Mouse (Mus musculus): ENCODE measurements around the gene Atg5. TPM values are rescaled to one million over a fixed set of nuclear protein-coding genes. Genes with fewer than 3 reads are reported as not detected.

Gene Atg5
- polyA plus RNA-seq, 1 experiment from 2014 or later, result 51.6 TPM

DNA sequence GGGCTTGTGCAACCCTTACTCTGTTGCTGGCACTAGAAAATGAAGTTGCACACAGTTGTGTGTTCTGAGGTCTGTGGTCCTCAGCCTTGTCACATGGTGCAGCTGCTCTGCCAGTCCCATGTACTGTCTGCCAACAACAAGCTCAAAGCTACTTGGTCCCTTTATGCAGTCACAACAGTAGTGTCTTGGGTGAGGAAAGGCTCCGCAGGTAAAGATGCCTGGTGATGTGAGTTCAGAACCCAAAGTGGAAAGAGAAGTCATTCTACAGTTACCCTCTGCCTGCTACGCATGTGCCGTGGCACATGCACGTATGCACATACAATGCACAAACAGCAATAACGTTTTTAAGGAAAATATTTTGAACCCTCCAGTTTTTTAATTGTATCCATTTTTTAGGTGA is 88.5 kb downstream of the Atg5 start:
- no peaks in the 10 kb centered on the region for H3K36me3 ChIP-seq
- 87% methylated on average over 5 of the region's 5 CpGs for WGBS

DNA sequence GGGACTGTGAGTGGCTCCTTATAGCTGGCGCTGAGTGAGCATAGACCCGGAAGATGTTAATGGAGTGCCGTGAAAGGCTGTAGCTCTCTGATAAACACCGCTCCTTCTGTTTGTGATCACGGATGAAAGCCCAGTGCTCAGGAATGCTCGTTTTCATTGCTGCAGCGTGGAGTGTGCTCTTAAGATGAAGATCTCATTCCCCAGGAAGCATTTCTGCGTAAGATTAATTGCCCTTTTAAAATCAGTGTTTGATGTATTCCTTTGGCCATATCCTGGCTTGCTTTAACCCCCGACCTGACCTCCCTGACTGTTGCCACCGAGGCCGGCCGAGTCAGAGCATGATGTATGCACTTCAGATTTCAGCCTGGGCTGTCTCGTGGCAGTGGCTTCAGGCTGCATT is 89.2 kb downstream of the Atg5 start:
- Histone ChIP-seq H3K4me1 (peaks cover 5% of the 10 kb centered on the region; the same call in 1 of the 2 replicates), H3K36me3 (no peaks in the 10 kb centered on the region), H3K9me3 (no peaks in the 10 kb centered on the region), H3K27ac (no peak overlapping the region), H3K9ac (no peak overlapping the region), H3K27me3 (no peaks in the 10 kb centered on the region), H3K4me2 (no peak overlapping the region), H3K4me3 (no peak overlapping the region)
- no peak for ATAC-seq (ENCODE audit: borderline replicate concordance, extremely low read depth, low FRiP score, low TSS enrichment)
- 7% methylated on average over 13 of the region's 13 CpGs for WGBS

More for the DNA sequence above, 88.5 kb downstream of the Atg5 start:
- no peak overlapping the region for H3K9ac ChIP-seq
- no peak overlapping the region for H3K4me2 ChIP-seq
- no peak overlapping the region for H3K27ac ChIP-seq
- H3K4me1 ChIP-seq, result peaks cover 5% of the 10 kb centered on the region; the same call in 1 of the 2 replicates
- ATAC-seq (ENCODE audit: borderline replicate concordance, extremely low read depth, low FRiP score, low TSS enrichment), result no peak
- H3K27me3 ChIP-seq, result no peaks in the 10 kb centered on the region
- no peaks in the 10 kb centered on the region for H3K9me3 ChIP-seq
- H3K4me3 ChIP-seq, result no peak overlapping the region

DNA sequence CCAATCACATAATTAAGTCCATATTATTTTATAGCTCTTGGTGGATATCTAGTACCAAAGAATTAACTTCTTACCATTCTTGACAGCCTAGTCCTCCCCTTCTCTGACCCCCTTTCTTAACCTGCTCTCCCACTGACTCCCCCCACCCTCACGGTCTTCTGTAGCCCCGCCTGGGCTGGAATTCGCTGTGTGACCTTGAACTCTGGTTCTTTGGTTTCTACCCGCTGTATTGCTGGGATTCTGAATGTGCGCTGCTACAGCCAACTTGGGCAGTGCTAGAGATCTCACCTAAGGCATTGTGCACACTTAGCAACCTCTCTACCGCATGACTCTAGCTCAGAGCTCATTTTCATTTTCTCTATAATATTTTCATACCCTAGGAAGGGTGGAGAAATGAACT is 90.7 kb downstream of the Atg5 start:
- H3K27me3 ChIP-seq, result no peaks in the 10 kb centered on the region
- H3K27ac ChIP-seq, result no peak overlapping the region
- no peak for ATAC-seq (ENCODE audit: borderline replicate concordance, extremely low read depth, low FRiP score, low TSS enrichment)
- H3K36me3 ChIP-seq, result no peaks in the 10 kb centered on the region
- no peaks in the 10 kb centered on the region for H3K9me3 ChIP-seq
- no peak overlapping the region for H3K9ac ChIP-seq
- peaks cover 5% of the 10 kb centered on the region; the same call in 1 of the 2 replicates for H3K4me1 ChIP-seq
- 79% methylated on average over 6 of the region's 6 CpGs for WGBS
- H3K4me2 ChIP-seq, result no peak overlapping the region
- no peak overlapping the region for H3K4me3 ChIP-seq

DNA sequence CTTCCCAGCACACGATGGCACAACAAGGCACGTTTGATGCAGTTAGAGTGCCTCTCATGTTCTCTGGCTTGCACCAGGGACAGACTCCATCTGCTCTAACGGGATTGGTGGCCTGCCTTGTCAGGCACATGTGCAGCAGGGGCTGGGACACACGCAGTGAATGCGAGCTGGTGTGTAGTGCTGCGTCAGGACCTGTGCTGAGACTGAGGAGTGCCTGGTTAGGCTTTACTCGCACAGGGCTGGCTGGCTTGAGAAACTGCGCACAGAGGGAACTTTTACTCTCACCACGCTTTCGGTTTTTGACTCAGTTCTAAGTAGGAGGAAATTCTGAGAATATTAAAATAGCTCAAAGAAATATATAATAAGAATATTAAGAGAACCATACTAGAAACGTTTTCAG is 92.5 kb downstream of the Atg5 start:
- H3K9ac ChIP-seq, result no peak overlapping the region
- H3K27ac ChIP-seq, result no peak overlapping the region
- WGBS, result 75% methylated on average over 11 of the region's 11 CpGs
- no peak overlapping the region for H3K4me3 ChIP-seq
- no peak overlapping the region for H3K4me2 ChIP-seq
- H3K9me3 ChIP-seq, result no peaks in the 10 kb centered on the region
- no peak for ATAC-seq (ENCODE audit: borderline replicate concordance, extremely low read depth, low FRiP score, low TSS enrichment)
- H3K4me1 ChIP-seq, result peaks cover 5% of the 10 kb centered on the region; the same call in 1 of the 2 replicates
- no peaks in the 10 kb centered on the region for H3K36me3 ChIP-seq
- H3K27me3 ChIP-seq, result no peaks in the 10 kb centered on the region

DNA sequence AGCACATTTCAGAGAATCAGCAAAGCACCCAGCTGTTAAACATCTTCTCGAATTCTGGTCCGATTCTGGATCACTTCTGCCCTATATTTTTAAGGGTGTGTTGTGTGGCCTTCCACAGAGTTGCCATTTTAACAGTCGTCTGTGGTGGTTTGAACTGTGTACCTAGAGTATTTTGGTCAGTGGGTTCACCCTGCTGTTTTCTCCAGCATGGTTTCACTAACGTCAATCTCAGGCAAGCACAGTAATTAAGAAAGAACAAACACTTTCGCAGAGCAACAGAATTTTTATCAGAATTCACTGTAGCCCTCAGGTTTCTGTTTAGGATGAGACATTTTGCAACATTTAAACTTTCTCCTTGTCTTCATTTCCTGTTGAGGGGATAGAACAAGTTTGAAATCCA is 94.3 kb downstream of the Atg5 start:
- ATAC-seq (ENCODE audit: borderline replicate concordance, extremely low read depth, low FRiP score, low TSS enrichment), result no peak

DNA sequence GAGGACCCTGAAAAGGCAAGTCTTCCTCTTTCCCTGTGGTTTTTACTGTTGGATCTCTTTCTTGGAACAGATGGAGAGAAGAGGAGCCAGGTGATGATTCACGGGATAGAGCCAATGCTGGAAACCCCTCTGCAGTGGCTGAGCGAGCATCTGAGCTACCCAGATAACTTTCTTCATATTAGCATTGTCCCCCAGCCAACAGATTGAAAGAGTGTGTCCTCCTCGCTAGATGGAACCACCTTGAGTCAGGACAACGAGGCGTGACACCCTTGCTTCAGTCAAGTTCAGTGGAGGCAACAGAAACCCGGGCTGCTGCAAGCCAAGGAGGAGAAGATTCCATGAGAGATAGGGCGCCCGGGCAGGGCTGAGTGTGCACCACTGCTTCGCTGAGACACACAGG is 94.7 kb downstream of the Atg5 start:
- no peak overlapping the region for H3K9ac ChIP-seq
- 70% methylated on average over 9 of the region's 9 CpGs for WGBS
- no peaks in the 10 kb centered on the region for H3K27me3 ChIP-seq
- no peak overlapping the region for H3K4me3 ChIP-seq
- H3K4me2 ChIP-seq, result no peak overlapping the region
- H3K36me3 ChIP-seq, result no peaks in the 10 kb centered on the region
- no peak overlapping the region for H3K27ac ChIP-seq
- ATAC-seq (ENCODE audit: borderline replicate concordance, extremely low read depth, low FRiP score, low TSS enrichment), result no peak
- H3K9me3 ChIP-seq, result no peaks in the 10 kb centered on the region
- no peaks in the 10 kb centered on the region for H3K4me1 ChIP-seq

More for the DNA sequence above, 94.3 kb downstream of the Atg5 start:
- Histone ChIP-seq H3K36me3 (no peaks in the 10 kb centered on the region), H3K4me3 (no peak overlapping the region), H3K4me2 (no peak overlapping the region), H3K27me3 (no peaks in the 10 kb centered on the region), H3K9me3 (no peaks in the 10 kb centered on the region), H3K4me1 (peaks cover 1% of the 10 kb centered on the region; the same call in 1 of the 2 replicates), H3K9ac (no peak overlapping the region), H3K27ac (no peak overlapping the region)
- 85% methylated on average over 5 of the region's 5 CpGs for WGBS

DNA sequence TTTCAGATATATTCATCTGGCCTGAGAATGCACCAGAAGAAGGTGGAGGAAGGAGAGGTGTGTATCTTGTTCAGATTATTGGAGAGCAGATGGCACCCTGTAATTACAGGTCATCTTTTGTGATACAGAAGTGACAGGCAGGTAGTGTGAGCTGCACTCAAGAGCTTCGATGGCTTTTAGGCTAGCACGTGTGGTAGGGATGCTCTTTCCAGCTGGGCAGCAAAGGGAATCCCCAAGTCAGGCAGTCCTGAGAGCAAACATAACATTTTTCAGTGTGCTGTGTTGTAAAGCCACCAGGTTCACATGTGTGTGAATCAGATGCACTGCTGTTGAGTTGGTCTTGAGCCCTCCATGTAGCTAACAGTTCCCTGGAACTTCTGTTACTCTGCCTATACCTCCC is 98.0 kb downstream of the Atg5 start:
- Histone ChIP-seq H3K9ac (no peak overlapping the region), H3K4me3 (no peak overlapping the region), H3K27ac (no peak overlapping the region), H3K27me3 (no peaks in the 10 kb centered on the region), H3K9me3 (no peaks in the 10 kb centered on the region), H3K4me2 (no peak overlapping the region), H3K4me1 (no peaks in the 10 kb centered on the region), H3K36me3 (no peaks in the 10 kb centered on the region)
- 80% methylated on average over 2 of the region's 2 CpGs for WGBS
- ATAC-seq (ENCODE audit: borderline replicate concordance, extremely low read depth, low FRiP score, low TSS enrichment), result no peak

DNA sequence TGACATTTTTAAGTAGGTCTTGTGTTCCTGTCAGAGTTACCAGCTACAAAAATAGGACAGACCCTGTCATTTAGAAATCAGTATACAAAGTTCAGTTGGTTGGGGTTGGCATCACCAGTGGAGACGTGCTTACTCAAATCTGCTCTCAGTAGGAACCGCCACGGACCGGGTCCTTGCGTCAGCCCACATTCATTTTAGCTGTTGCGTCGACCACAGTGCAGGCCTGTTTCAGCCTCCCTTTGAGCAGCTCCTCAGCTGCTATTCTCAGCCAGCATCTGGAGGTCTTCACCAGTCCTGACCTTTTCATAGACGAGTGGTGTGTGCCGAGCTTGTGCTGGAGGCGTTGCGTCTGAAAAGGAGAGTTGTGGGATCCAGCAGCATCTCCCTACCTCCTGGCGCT is 98.9 kb downstream of the Atg5 start:
- ATAC-seq (ENCODE audit: borderline replicate concordance, extremely low read depth, low FRiP score, low TSS enrichment), result no peak
- no peaks in the 10 kb centered on the region for H3K9me3 ChIP-seq
- no peak overlapping the region for H3K27ac ChIP-seq
- no peaks in the 10 kb centered on the region for H3K36me3 ChIP-seq
- no peak overlapping the region for H3K9ac ChIP-seq
- H3K27me3 ChIP-seq, result no peaks in the 10 kb centered on the region
- no peak overlapping the region for H3K4me2 ChIP-seq
- H3K4me3 ChIP-seq, result no peak overlapping the region
- H3K4me1 ChIP-seq, result no peaks in the 10 kb centered on the region
- WGBS, result 82% methylated on average over 12 of the region's 12 CpGs

DNA sequence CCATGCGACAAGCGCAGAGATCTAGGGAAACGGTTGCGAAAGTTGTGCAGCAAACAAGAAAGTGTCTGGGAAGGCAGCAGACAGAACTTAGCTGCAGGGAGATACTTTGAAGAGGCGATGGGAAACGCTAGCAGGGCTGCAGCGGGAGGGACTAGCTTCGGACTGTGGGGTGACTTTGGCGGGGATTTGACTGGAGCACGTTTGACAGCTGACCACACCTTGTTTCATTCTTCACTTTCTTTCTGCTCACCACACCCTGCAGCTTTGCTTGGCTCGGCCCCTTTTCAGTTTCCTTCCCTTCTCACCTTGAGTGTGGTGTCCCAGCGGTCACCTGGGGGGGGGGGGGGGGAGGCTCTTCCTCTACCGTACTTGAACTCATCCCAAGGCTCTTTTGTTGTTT is 100.4 kb downstream of the Atg5 start:
- 48% methylated on average over 12 of the region's 13 CpGs for WGBS
- no peaks in the 10 kb centered on the region for H3K36me3 ChIP-seq
- no peak overlapping the region for H3K4me3 ChIP-seq
- no peak overlapping the region for H3K9ac ChIP-seq
- no peaks in the 10 kb centered on the region for H3K27me3 ChIP-seq
- no peaks in the 10 kb centered on the region for H3K4me1 ChIP-seq
- no peaks in the 10 kb centered on the region for H3K9me3 ChIP-seq
- ATAC-seq (ENCODE audit: borderline replicate concordance, extremely low read depth, low FRiP score, low TSS enrichment), result no peak
- H3K27ac ChIP-seq, result no peak overlapping the region
- H3K4me2 ChIP-seq, result no peak overlapping the region

DNA sequence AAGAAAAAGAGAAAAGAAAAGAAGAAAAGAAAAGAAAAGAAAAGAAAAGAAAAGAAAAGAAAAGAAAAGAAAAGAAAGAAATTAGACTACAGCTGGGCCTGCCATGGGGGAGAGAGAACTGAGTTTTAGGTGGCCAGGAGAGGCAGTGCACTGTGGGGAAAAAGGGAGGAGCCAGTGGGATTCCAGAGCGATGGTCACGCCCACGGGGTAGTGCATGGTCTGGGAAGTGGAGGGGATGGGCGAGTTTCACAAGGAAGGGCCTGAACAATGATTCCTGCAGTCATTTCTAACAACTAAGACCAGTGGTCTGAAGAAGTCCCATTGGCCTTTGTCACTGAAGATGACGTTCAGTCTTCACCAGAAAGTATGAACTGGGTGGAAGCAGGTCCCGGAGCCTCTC is 102.5 kb downstream of the Atg5 start:
- no peak overlapping the region for H3K9ac ChIP-seq
- no peaks in the 10 kb centered on the region for H3K4me1 ChIP-seq
- no peaks in the 10 kb centered on the region for H3K9me3 ChIP-seq
- no peaks in the 10 kb centered on the region for H3K27me3 ChIP-seq
- no peak overlapping the region for H3K4me2 ChIP-seq
- no peak overlapping the region for H3K4me3 ChIP-seq
- H3K36me3 ChIP-seq, result no peaks in the 10 kb centered on the region
- H3K27ac ChIP-seq, result no peak overlapping the region
- no peak for ATAC-seq (ENCODE audit: borderline replicate concordance, extremely low read depth, low FRiP score, low TSS enrichment)
- WGBS, result 57% methylated on average over 6 of the region's 6 CpGs

DNA sequence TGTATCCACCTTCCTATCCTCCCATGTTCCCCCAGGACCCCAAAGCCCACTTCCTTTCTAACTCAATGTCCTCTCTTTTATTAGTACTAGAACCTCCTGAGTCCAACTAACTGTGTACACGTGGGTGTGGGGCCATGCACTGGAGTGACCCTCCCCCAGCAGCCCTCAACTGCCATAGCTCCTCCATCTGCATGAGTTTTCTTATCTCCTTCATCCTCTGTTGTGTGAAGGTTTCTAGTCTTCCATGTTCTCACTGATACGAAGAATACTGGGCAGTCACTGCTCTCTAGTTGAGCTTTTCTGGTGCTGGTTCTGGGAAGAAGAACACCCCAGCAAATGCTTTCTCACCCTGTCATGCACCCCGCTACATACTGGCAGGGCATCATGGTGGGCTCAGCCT is 104.1 kb downstream of the Atg5 start:
- Histone ChIP-seq H3K9ac (no peak overlapping the region), H3K27ac (no peak overlapping the region), H3K4me3 (no peak overlapping the region), H3K4me1 (no peaks in the 10 kb centered on the region), H3K4me2 (no peak overlapping the region), H3K36me3 (no peaks in the 10 kb centered on the region), H3K27me3 (no peaks in the 10 kb centered on the region), H3K9me3 (no peaks in the 10 kb centered on the region)
- WGBS, result 68% methylated on average over 3 of the region's 3 CpGs
- no peak for ATAC-seq (ENCODE audit: borderline replicate concordance, extremely low read depth, low FRiP score, low TSS enrichment)

DNA sequence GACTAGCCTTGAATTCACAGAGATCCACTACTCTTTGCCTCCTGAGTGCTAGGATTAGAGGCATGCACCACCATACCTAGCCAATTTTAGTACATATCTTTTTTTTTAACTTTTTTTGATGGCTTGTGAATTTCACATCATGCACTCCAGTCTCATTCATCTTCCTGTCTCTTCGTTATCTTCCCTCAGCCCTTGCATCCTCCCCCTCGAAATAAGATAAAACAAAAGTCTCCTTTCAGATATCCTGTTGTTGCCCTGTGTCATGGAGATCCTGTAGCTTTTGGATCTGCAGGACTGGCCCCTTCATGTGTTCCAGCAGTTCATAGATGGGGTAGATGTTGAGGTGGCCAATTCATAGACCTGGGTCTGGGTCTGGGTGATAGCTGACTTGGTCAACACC is 106.5 kb downstream of the Atg5 start:
- Histone ChIP-seq H3K4me3 (no peak overlapping the region), H3K27me3 (no peaks in the 10 kb centered on the region), H3K9me3 (no peaks in the 10 kb centered on the region), H3K4me1 (no peaks in the 10 kb centered on the region), H3K27ac (no peak overlapping the region), H3K36me3 (no peaks in the 10 kb centered on the region), H3K4me2 (no peak overlapping the region), H3K9ac (no peak overlapping the region)
- no peak for ATAC-seq (ENCODE audit: borderline replicate concordance, extremely low read depth, low FRiP score, low TSS enrichment)
- 51% methylated on average over 2 of the region's 2 CpGs for WGBS

DNA sequence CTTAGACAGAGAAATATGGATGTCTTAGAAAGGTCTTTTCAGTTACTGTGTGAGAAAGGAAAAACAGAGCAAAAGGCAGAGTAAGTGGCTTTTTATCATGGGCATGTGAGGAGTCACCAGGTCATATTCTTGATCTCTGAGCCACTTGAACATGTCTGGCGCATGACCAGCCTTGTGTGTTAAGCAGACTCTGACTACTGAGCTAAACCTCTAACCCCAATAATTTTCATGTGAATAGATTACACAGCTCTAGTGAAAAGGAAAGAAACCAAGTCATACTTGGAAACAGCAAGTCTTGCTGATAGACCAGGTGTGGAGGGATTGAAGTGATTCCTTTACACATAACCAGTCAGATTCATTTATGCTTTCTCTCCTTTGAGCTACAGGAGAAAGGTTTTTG is 107.3 kb downstream of the Atg5 start:
- Histone ChIP-seq H3K27ac (no peak overlapping the region), H3K4me3 (no peak overlapping the region), H3K4me2 (no peak overlapping the region), H3K4me1 (peaks cover 8% of the 10 kb centered on the region), H3K9me3 (no peaks in the 10 kb centered on the region), H3K9ac (no peak overlapping the region), H3K27me3 (no peaks in the 10 kb centered on the region), H3K36me3 (no peaks in the 10 kb centered on the region)
- no peak for ATAC-seq (ENCODE audit: borderline replicate concordance, extremely low read depth, low FRiP score, low TSS enrichment)
- WGBS, result 96% methylated on average over 1 of the region's 1 CpGs
